Mouse (Mus musculus) spleen, postnatal 10 days (tissue): ENCODE measurements at regions not wholly inside any gene's neighbourhood (a gene's known extent, or its start where the extent isn't known, plus 50 kb on each side); places are given as distances from the start of the nearest gene placed in this dataset.

Experiments used
- DNase-seq, 2 experiments: peaks; one replicate each; pipeline ENCODE4 v3.0.0; 2021 to 2022; ENCODE audit warnings: low spot score in 2 of 2

- no peak for DNase-seq
These were observed 396.4 kb downstream of the Sox9 start for GRCm38 (mm10) chr11:113178375-113178774.

GRCm38 (mm10) chr11:113180008-113180407 is 398.0 kb downstream of the Sox9 start:
- DNase-seq, result no peak

GRCm38 (mm10) chr11:113182083-113182861 is 400.2 kb downstream of the Sox9 start:
- no peak for DNase-seq

- no peak for DNase-seq
These were observed 401.5 kb downstream of the Sox9 start for GRCm38 (mm10) chr11:113183556-113183955.

- DNase-seq, result no peak
These were observed 402.1 kb downstream of the Sox9 start for GRCm38 (mm10) chr11:113184095-113184494.

GRCm38 (mm10) chr11:113187407-113187806 is 405.4 kb downstream of the Sox9 start:
- DNase-seq, result no peak

GRCm38 (mm10) chr11:113188263-113188920 is 406.4 kb downstream of the Sox9 start:
- DNase-seq, result no peak

GRCm38 (mm10) chr11:113190006-113190405 is 408.0 kb downstream of the Sox9 start:
- no peak for DNase-seq

- DNase-seq, result no peak
These were observed 408.5 kb downstream of the Sox9 start for GRCm38 (mm10) chr11:113190520-113190919.

GRCm38 (mm10) chr11:113191006-113191405 is 409.0 kb downstream of the Sox9 start:
- no peak for DNase-seq

- no peak for DNase-seq
These were observed 410.2 kb downstream of the Sox9 start for GRCm38 (mm10) chr11:113192086-113192856.

- DNase-seq, result no peak
These were observed 412.3 kb downstream of the Sox9 start for GRCm38 (mm10) chr11:113194144-113194827.
